Mouse (Mus musculus) liver, postnatal 0 days (tissue): Measurements from ENCODE around the gene H2-Ob.

Experiments used
- CTCF ChIP-seq: sonication (generic); IDR thresholded peaks from 2 replicates; pipeline ENCODE4 v1.5.1; 2016; ENCODE audit warnings: antibody characterized with exemption, low read depth
- EP300 ChIP-seq: IDR thresholded peaks from 2 replicates; pipeline ENCODE4 v1.6.1; 2016; ENCODE audit warnings: antibody characterized with exemption, low read depth, mild to moderate bottlenecking

- TF ChIP-seq CTCF (no peak), EP300 (no peak)
These were observed 57.4 kb downstream of the H2-Ob start for GRCm38 (mm10) chr17:34295891-34296794.
